Mouse (Mus musculus) cortical plate, adult 2 months (tissue): ENCODE data around the gene Map7d3.

Source experiments
- CTCF ChIP-seq: fragments of 200-500 bp; IDR thresholded peaks from 2 replicates; pipeline ENCODE4 v1.5.1; 2011; ENCODE audit warnings: mild to moderate bottlenecking, control low read depth, low read length; ENCODE audit not compliant: insufficient read depth; ENCODE audit errors: extremely low read depth
- POLR2A ChIP-seq: fragments of 200-500 bp; IDR thresholded peaks from 2 replicates; pipeline ENCODE4 v1.6.1; 2011; ENCODE audit warnings: mild to moderate bottlenecking, low read length, control low read depth; ENCODE audit not compliant: insufficient read depth; ENCODE audit errors: extremely low read depth

GRCm38 (mm10) chrX:56760257-56760760 is 61.8 kb downstream of the Map7d3 start:
- no peak for TF ChIP-seq POLR2A
- TF ChIP-seq CTCF = no peak
